Mouse (Mus musculus) MEL (cell line): ENCODE data around the gene Sipa1l2. TPM values are rescaled to one million over a fixed set of nuclear protein-coding genes. Genes with fewer than 3 reads are reported as not detected.

ENCODE experiments used
- DNase-seq: peaks from one replicate; pipeline ENCODE4 v3.0.0; 2011; ENCODE audit warnings: low read depth, low spot score
- H3K27ac ChIP-seq: 2 replicates; pipeline ENCODE4 v1.5.1; 2012; ENCODE audit warnings: low read depth, mild to moderate bottlenecking, control low read depth, low read length, moderate library complexity; ENCODE audit not compliant: control insufficient read depth
- H3K27me3 ChIP-seq, 2 experiments: fragments of 150-350 bp in 1 of 2; sonication (generic) in 1 of 2; 2 replicates each; pipeline ENCODE4 v1.6.1; 2012; ENCODE audit warnings: low read length in 2 of 2, mild to moderate bottlenecking in 2 of 2, improper control_type of control experiment in 1 of 2, moderate library complexity in 1 of 2; ENCODE audit not compliant: insufficient read depth in 2 of 2, control insufficient read depth in 1 of 2
- H3K36me3 ChIP-seq, 2 experiments: 2 replicates each; pipeline ENCODE4 v1.6.1; 2012 to 2014; ENCODE audit warnings: low read length in 2 of 2, improper control_type of control experiment in 1 of 2, inconsistent platforms in 1 of 2, mild to moderate bottlenecking in 1 of 2; ENCODE audit not compliant: insufficient read depth in 2 of 2, control insufficient read depth in 1 of 2
- H3K4me1 ChIP-seq, 2 experiments: fragments of 150-350 bp in 1 of 2; sonication (generic) in 1 of 2; 2 replicates each; pipeline ENCODE4 v1.6.1; 2012; ENCODE audit warnings: low read length in 2 of 2, improper control_type of control experiment in 1 of 2, mild to moderate bottlenecking in 1 of 2; ENCODE audit not compliant: insufficient read depth in 2 of 2, control insufficient read depth in 1 of 2
- H3K4me3 ChIP-seq, 2 experiments: fragments of 150-350 bp in 1 of 2; sonication (generic) in 1 of 2; 2 replicates each; pipeline ENCODE4 v1.5.1; 2012; ENCODE audit warnings: low read depth in 2 of 2, low read length in 2 of 2, mild to moderate bottlenecking in 2 of 2, moderate library complexity in 2 of 2, control low read depth in 1 of 2, improper control_type of control experiment in 1 of 2; ENCODE audit not compliant: control insufficient read depth in 1 of 2, insufficient read depth in 1 of 2
- H3K79me2 ChIP-seq: 2 replicates; pipeline ENCODE4 v1.6.1; 2012; ENCODE audit warnings: mild to moderate bottlenecking, low read length, moderate library complexity; ENCODE audit not compliant: control insufficient read depth, poor library complexity, insufficient read depth
- H3K9ac ChIP-seq: 2 replicates; pipeline ENCODE4 v1.6.1; 2012; ENCODE audit warnings: low read depth, mild to moderate bottlenecking, control low read depth, low read length, moderate library complexity; ENCODE audit not compliant: control insufficient read depth, poor library complexity, severe bottlenecking
- H3K9me3 ChIP-seq: fragments of 150-350 bp; sonication (generic); replicated peaks from 2 replicates; pipeline ENCODE4 v1.6.1; 2012; ENCODE audit warnings: mild to moderate bottlenecking, low read length, improper control_type of control experiment, moderate library complexity; ENCODE audit not compliant: insufficient read depth
- CHD1 ChIP-seq: IDR thresholded peaks from 2 replicates; pipeline ENCODE4 v1.6.1; 2012; ENCODE audit warnings: low read depth, mild to moderate bottlenecking, inconsistent platforms, low read length, improper control_type of control experiment
- CHD2 ChIP-seq: IDR thresholded peaks from 2 replicates; pipeline ENCODE4 v1.6.1; 2011; ENCODE audit warnings: low read length, improper control_type of control experiment
- E2F4 ChIP-seq: IDR thresholded peaks from 2 replicates; pipeline ENCODE4 v1.6.1; 2011; ENCODE audit warnings: low read depth, low read length, improper control_type of control experiment, borderline replicate concordance
- ELF1 ChIP-seq: IDR thresholded peaks from 2 replicates; pipeline ENCODE4 v1.6.1; 2014; ENCODE audit warnings: low read depth, mild to moderate bottlenecking, inconsistent platforms, low read length, improper control_type of control experiment, moderate library complexity
- EP300 ChIP-seq, 2 experiments: IDR thresholded peaks; 2 replicates each; pipeline ENCODE4 v1.6.1; 2011; ENCODE audit warnings: improper control_type of control experiment in 2 of 2, low read length in 2 of 2, low read depth in 1 of 2, mild to moderate bottlenecking in 1 of 2
- ETS1 ChIP-seq: IDR thresholded peaks from 2 replicates; pipeline ENCODE4 v1.6.1; 2012; ENCODE audit warnings: low read depth, mild to moderate bottlenecking, inconsistent platforms, low read length, improper control_type of control experiment, moderate library complexity
- GABPA ChIP-seq: IDR thresholded peaks from 2 replicates; pipeline ENCODE4 v1.6.1; 2012; ENCODE audit warnings: low read depth, mild to moderate bottlenecking, inconsistent platforms, low read length, improper control_type of control experiment, moderate library complexity
- GATA1 ChIP-seq: IDR thresholded peaks from 2 replicates; pipeline ENCODE4 v1.6.1; 2011; ENCODE audit warnings: low read depth, low read length, improper control_type of control experiment
- HCFC1 ChIP-seq: IDR thresholded peaks from 2 replicates; pipeline ENCODE4 v1.6.1; 2012; ENCODE audit warnings: low read depth, mild to moderate bottlenecking, inconsistent platforms, low read length, improper control_type of control experiment, moderate library complexity
- JUND ChIP-seq: IDR thresholded peaks from 2 replicates; pipeline ENCODE4 v1.6.1; 2011; ENCODE audit warnings: low read depth, mild to moderate bottlenecking, improper control_type of control experiment, low read length
- MAX ChIP-seq: IDR thresholded peaks from 2 replicates; pipeline ENCODE4 v1.6.1; 2011; ENCODE audit warnings: low read length, improper control_type of control experiment
- MXI1 ChIP-seq: IDR thresholded peaks from 2 replicates; pipeline ENCODE4 v1.6.1; 2011; ENCODE audit warnings: mild to moderate bottlenecking, low read depth, low read length, improper control_type of control experiment
- MYB ChIP-seq: IDR thresholded peaks from 2 replicates; pipeline ENCODE4 v1.6.1; 2011; ENCODE audit warnings: mild to moderate bottlenecking, low read depth, low read length, improper control_type of control experiment
- MYC ChIP-seq: IDR thresholded peaks from 2 replicates; pipeline ENCODE4 v1.6.1; 2011; ENCODE audit warnings: low read depth, mild to moderate bottlenecking, low read length, improper control_type of control experiment, moderate library complexity
- NRF1 ChIP-seq: IDR thresholded peaks from 2 replicates; pipeline ENCODE4 v1.6.1; 2014; ENCODE audit warnings: low read depth, mild to moderate bottlenecking, inconsistent platforms, low read length, improper control_type of control experiment, moderate library complexity; ENCODE audit not compliant: poor library complexity, insufficient read depth, severe bottlenecking
- POLR2A ChIP-seq, 2 experiments: IDR thresholded peaks; 2 replicates each; pipeline ENCODE4 v1.6.1; 2011 to 2012; ENCODE audit warnings: low read length in 2 of 2, mild to moderate bottlenecking in 2 of 2, control low read depth in 1 of 2, improper control_type of control experiment in 1 of 2, low read depth in 1 of 2, moderate library complexity in 1 of 2; ENCODE audit not compliant: control insufficient read depth in 1 of 2, insufficient read depth in 1 of 2, poor library complexity in 1 of 2
- POLR2AphosphoS2 ChIP-seq: IDR thresholded peaks from 2 replicates; pipeline ENCODE4 v1.6.1; 2011; ENCODE audit warnings: low read length, improper control_type of control experiment
- POLR2AphosphoS5 ChIP-seq: IDR thresholded peaks from 2 replicates; pipeline ENCODE4 v1.6.1; 2012; ENCODE audit warnings: low read depth, borderline replicate concordance, mild to moderate bottlenecking, inconsistent platforms, low read length, moderate library complexity, mixed read lengths
- RAD21 ChIP-seq: IDR thresholded peaks from 2 replicates; pipeline ENCODE4 v1.6.1; 2011; ENCODE audit warnings: mild to moderate bottlenecking, low read depth, low read length, improper control_type of control experiment
- RCOR1 ChIP-seq: IDR thresholded peaks from 2 replicates; pipeline ENCODE4 v1.6.1; 2012; ENCODE audit warnings: low read depth, mild to moderate bottlenecking, inconsistent platforms, low read length, improper control_type of control experiment
- SIN3A ChIP-seq: IDR thresholded peaks from 2 replicates; pipeline ENCODE4 v1.6.1; 2012; ENCODE audit warnings: low read length, improper control_type of control experiment, inconsistent platforms
- SMC3 ChIP-seq: IDR thresholded peaks from 2 replicates; pipeline ENCODE4 v1.6.1; 2011; ENCODE audit warnings: low read depth, low read length, improper control_type of control experiment
- TAL1 ChIP-seq: IDR thresholded peaks from 2 replicates; pipeline ENCODE4 v1.6.1; 2012; ENCODE audit warnings: mild to moderate bottlenecking, inconsistent platforms, low read length, moderate library complexity, mixed read lengths
- TCF12 ChIP-seq: IDR thresholded peaks from 2 replicates; pipeline ENCODE4 v1.6.1; 2014; ENCODE audit warnings: low read depth, mild to moderate bottlenecking, inconsistent platforms, low read length, improper control_type of control experiment, moderate library complexity
- UBTF ChIP-seq: IDR thresholded peaks from 2 replicates; pipeline ENCODE4 v1.6.1; 2012; ENCODE audit warnings: low read depth, mild to moderate bottlenecking, inconsistent platforms, low read length, improper control_type of control experiment, moderate library complexity, borderline replicate concordance; ENCODE audit not compliant: insufficient read depth
- ZMIZ1 ChIP-seq: IDR thresholded peaks from 2 replicates; pipeline ENCODE4 v1.6.1; 2012; ENCODE audit warnings: low read depth, mild to moderate bottlenecking, inconsistent platforms, low read length, improper control_type of control experiment, moderate library complexity
- ZNF384 ChIP-seq: IDR thresholded peaks from 2 replicates; pipeline ENCODE4 v1.6.1; 2012; ENCODE audit warnings: low read depth, mild to moderate bottlenecking, inconsistent platforms, low read length, improper control_type of control experiment
- polyA plus RNA-seq, 2 experiments: library from polyadenylated mRNA; stranded (reverse) in 1 of 2; unstranded in 1 of 2; fragments of >175 nt in 1 of 2; fragments of >200 nt in 1 of 2; gene quantifications; 2 replicates each; pipeline versions ENCODE4 v1.2.1 to v1.2.4; 2012; ENCODE audit warnings: low replicate concordance in 2 of 2, low read depth in 1 of 2; ENCODE audit not compliant: insufficient read length in 2 of 2, insufficient read depth in 1 of 2, missing spikeins in 1 of 2
- total RNA-seq: library from RNA; depleted of rRNA; stranded (reverse); fragments of 300-350 nt; gene quantifications from 2 replicates; pipeline ENCODE4 v1.2.3, GENCODE M21; 2012

The Sipa1l2 gene
- total and polyA plus RNA-seq, 3 experiments: not detected

DNA sequence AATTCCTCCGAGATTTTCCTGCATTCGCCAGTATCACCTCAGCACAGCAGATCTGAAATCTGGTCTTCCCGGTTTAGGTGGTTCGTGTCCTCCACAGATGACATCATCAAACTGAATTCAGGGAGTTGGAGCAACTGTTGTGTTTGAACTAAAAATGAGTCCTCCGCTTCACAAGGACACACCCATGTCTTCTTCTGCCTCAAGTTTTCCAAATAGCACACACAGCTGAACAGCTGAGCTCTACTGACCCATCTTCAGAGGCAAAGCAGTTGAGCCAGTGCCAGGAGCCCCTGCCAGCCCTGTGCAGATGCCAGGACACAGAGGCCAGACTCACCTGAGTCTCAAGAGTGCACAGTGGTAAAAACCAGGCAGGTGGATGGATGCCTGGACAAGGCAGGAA is 12.9 kb downstream of the Sipa1l2 start:
- Histone ChIP-seq H3K9me3 (no peaks in the 10 kb centered on the region), H3K36me3 (no peaks in the 10 kb centered on the region), H3K4me3 (no peak overlapping the region), H3K27me3 (no peaks in the 10 kb centered on the region), H3K27ac (no peak overlapping the region), H3K9ac (no peak overlapping the region), H3K79me2 (no peaks in the 10 kb centered on the region), H3K4me1 (no peaks in the 10 kb centered on the region)
- TF ChIP-seq ZNF384: no peak
- no peak for TF ChIP-seq RCOR1
- no peak for TF ChIP-seq SMC3
- TF ChIP-seq GABPA: no peak
- TF ChIP-seq ELF1: no peak
- TF ChIP-seq MYC: no peak
- no peak for TF ChIP-seq CHD2
- no peak for TF ChIP-seq JUND
- TF ChIP-seq UBTF: no peak
- no peak for TF ChIP-seq MYB
- no peak for TF ChIP-seq E2F4
- TF ChIP-seq CHD1: no peak
- TF ChIP-seq TAL1: no peak
- TF ChIP-seq NRF1: no peak
- no peak for TF ChIP-seq POLR2AphosphoS2
- no peak for TF ChIP-seq ZMIZ1
- no peak for TF ChIP-seq GATA1
- TF ChIP-seq TCF12: no peak
- TF ChIP-seq HCFC1: no peak
- TF ChIP-seq MXI1: no peak
- no peak for DNase-seq

DNA sequence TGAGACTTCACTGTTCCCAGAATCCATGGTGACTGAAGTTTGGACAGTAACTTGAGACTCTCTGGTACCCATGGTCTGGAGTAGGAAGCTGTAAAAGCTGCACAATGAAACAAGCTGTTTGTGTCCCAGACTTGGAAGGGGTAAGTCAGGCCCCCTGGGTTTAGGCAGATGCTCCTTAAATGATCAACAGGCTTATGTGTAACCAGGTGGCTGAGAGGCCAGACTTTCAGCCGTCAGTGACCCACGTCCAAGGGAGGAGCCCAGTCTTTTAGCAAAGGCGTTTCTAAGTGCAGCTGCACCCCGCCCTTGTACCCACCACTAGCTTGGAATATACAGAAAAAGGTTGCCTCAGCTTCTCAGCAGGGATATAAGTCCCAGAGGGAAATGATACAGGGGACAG is 19.0 kb downstream of the Sipa1l2 start:
- H3K4me3 ChIP-seq: no peak overlapping the region

More for the DNA sequence above, 19.0 kb downstream of the Sipa1l2 start:
- no peaks in the 10 kb centered on the region for H3K27me3 ChIP-seq
- no peaks in the 10 kb centered on the region for H3K4me1 ChIP-seq
- TF ChIP-seq JUND (no peak), ETS1 (no peak), POLR2A (IDR thresholded peaks at IDR 0.05; ENCODE audit: control insufficient read depth in 1 of 2, insufficient read depth in 1 of 2, low read depth in 1 of 2, low read length in 2 of 2, poor library complexity in 1 of 2) (no peak), MAX (no peak), GATA1 (no peak), EP300 (IDR thresholded peaks at IDR 0.05; ENCODE audit: low read depth in 1 of 2, low read length in 2 of 2) (no peak), RCOR1 (no peak), POLR2AphosphoS5 (no peak), MYB (no peak), SIN3A (no peak), RAD21 (no peak)
- no peaks in the 10 kb centered on the region for H3K79me2 ChIP-seq
- H3K9me3 ChIP-seq: no peaks in the 10 kb centered on the region
- no peak overlapping the region for H3K27ac ChIP-seq
- no peak for DNase-seq
- H3K36me3 ChIP-seq: no peaks in the 10 kb centered on the region
- H3K9ac ChIP-seq: no peak overlapping the region
